Mouse (Mus musculus): Measurements from ENCODE around the gene Fam214b.

Gene Fam214b

DNA sequence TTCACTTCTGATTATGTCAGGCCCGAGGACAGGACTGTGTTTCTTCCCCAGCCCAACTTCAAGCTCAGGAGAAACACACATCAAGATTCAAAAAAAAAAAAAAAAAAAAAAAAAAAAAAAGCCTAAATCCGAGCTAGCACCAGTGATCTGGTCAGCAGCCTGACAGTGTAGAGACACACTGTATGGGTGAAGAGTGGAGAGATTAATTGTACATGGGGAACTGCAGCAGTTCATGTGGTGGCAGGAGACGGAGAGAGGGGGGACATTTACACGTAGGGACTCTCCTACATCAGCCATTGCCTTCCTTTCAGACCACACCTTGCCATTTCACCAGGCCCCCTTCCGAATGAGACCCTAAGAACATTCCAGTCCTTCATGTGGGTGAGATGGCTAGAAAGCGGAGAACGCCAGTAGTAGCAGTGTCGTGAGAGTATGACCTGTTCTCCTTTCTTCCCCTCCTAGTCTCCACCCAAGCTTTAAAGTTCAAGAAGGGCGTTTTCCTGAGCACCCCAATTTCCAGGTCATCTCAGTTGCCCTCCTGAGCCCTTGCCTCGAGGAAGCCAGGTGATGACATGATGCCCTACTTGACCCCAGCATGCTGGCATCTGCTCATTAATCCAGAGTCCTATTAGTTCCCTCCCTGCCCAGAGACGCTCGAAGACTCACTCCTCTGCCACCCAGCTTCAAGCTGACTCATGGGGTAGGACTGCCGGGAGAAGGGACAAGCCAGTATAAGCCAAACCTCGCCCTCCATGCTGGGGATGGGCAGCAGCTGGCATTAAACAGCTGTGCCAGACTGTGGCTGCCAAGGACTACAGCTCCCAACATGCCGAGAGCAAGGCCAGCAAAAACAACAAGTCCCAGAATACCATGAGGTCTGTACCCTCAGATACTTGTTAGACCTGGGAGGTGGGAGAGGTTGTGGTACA, 7.2 kb downstream of the Fam214b start:
- peak; percentile 54 for DNase-seq

- DNase-seq, result no peak
These were observed 8.0 kb downstream of the Fam214b start for GRCm38 (mm10) chr4:43037860-43038566.

DNA sequence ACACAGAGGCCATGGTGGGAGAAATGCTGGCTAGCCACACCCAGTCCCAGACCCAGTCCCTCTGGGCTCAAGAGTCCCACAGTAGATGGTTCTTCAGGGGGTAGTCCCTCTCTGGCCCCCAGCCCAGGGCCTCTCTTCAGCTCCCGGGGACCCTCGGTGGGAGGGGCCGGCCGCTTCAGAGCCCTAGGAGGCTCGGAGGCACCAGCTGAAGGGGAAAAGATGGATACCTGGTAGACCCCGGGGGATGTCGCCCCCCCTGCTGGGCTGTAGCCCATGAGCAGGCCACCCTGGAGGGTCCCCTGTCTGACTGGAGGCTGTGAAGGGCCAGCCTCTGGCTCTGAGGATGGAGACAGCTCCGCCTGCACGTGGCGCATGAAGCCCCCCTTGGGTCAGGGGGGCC, 9.7 kb downstream of the Fam214b start:
- no peak for DNase-seq

DNA sequence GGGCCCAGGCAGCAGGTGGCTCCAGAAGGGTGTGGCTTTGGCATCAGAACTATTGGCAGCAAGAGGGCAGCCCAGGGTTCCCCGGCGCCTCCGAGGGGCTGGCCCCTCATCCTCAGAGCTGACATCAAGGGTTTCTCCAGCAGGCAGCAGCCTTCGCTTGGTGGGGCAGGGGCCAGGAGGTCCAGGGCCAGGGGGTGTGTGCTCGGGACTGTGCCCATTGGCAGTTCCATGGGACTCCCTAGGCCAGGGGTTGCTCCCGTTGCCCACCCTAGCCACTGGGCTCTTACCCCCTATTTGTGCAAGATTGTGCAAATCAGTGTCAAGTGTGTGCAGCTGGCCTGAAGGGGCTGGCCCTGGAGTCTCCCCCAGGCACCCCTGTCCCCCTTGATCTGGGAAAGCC, 10.2 kb downstream of the Fam214b start:
- DNase-seq, result no peak

- no peak for DNase-seq
These were observed 12.5 kb downstream of the Fam214b start for GRCm38 (mm10) chr4:43033481-43033880.

- no peak for DNase-seq
These were observed 13.5 kb downstream of the Fam214b start for GRCm38 (mm10) chr4:43032501-43032900.

DNA sequence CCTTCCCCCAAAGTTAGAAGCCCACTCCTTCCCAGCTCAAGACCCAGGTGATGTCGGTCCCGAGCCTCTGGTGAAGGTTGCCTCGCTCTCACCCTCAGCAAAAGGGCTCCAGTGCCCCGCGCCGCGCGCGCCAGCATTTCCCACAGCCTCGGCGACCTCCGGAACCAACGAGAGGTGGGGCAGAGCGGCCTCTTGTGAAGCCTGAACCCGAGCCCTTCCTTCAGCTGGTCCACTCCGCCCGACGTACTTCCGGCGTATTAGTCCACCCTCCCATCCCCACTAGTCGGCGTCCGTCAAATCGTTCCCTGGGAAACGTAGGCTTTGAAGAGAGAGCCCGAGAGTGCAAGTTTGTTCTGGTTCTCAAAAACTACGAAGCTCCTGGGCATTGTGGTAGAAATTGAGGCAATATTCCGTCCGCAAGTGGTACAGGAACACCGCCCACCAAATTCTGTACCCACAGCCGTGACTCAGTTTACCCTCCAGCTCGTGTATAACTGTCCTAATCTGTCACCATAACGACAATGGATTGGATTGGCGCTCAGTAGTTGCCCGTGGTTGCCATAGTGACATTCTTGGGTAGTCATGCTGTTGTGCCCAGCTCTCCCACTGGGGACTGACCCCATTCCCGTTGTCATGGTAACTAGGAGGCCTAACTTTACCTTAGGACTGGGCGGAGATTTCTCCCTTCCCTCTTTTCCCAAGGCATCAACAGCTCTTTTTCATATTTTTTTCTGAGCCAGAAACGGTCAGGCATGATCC, 14.6 kb downstream of the Fam214b start, which contains the start of gene Stoml2:
TSS of gene Stoml2 (minus strand) at position 474 of the 759 bp plus-strand sequence.
- peak; percentile 90 for DNase-seq

DNA sequence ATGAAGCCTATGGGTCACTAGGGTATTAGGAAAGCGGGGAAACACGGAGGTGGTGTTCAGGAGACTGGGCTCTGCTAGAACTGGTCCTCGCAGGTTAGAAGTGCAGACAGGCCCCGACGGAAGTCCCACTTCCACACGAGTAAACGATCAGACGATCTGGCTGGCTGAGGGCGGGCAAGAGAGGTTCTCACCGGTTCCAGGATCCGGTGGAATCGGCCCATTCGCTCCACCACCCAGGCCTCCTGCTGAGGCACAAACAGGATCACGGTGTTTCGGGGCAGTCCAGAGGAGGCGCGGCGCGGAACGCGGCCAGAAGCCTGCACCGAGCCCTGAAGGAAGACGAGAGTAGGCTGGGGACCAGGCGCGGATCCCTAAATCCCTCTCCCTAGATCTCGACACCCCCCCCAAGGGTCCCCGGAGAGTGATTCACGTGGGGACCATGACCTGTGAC, 15.2 kb downstream of the Fam214b start:
- no peak for DNase-seq

- no peak for DNase-seq
These were observed 15.7 kb downstream of the Fam214b start for GRCm38 (mm10) chr4:43030352-43030751.

GRCm38 (mm10) chr4:43029749-43030148, 16.3 kb downstream of the Fam214b start:
- DNase-seq, result no peak

DNA sequence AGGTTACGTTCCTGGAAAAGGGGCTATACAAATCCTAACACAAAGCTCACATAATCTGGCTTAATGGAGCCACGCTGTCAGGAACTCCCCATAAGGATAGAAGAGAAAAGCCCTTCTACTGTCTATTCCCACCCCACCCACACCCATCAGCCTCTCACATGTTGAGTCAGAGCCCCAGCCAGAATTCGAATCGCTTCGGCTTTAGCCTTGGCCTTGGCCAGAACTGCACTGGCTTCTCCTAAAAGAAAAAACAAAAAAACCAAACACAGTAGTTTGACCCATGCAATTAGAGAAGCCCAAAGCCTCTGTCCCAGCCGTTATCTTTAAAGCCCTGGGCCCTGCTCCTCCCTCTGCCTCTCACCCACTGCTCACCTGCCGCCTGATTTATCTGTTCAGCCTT, 16.9 kb downstream of the Fam214b start:
- no peak for DNase-seq

- peak; percentile 94 for DNase-seq
These were observed 20.7 kb downstream of the Fam214b start, which contains the start of gene Pigo for GRCm38 (mm10) chr4:43025084-43025960. Gene Pigo, minus strand, starts transcription at chr4:43025819.

DNA sequence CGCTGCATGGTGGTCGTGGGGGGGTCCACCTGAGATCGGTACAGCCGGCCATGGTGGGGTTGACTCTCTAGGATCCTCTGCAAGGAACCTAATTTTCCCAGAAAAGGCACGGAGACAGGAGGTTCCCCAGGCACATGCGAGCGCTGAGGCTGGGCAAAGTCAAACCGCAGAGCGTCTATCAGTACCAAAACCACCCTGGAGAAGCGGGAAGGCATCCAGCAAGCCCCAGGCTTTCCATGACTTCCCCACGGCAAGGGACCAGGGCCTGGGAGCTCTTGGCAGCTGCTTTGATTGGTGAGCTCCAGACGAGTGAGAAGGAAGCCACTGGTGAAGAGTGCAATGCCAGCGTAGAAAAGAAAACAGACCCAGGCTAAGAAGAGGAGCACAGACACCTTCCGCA, 21.3 kb downstream of the Fam214b start:
- no peak for DNase-seq

DNA sequence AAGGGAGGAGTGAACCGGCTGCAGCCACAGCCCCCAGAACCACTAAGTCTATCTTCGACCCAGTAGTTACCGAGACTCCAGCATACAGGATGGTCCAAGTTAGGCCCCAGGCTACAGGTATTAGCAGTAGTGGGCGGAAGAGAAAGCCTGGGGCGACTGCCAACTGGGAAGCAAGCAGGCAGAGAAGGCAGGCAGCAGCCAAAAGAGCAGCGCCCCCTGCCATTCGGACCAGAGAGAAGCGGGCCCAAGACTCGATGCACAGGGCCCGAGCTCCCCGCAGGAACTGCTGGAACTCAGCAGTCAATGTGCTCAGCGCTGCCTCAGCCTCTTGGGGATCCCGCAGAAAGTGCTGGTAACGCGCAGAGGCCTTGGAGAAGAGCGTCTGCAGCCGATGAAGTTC, 24.7 kb downstream of the Fam214b start:
- no peak for DNase-seq

- no peak for DNase-seq
These were observed 25.1 kb downstream of the Fam214b start for GRCm38 (mm10) chr4:43020876-43021275.

- no peak for DNase-seq
These were observed 26.2 kb downstream of the Fam214b start for GRCm38 (mm10) chr4:43019641-43020465.

DNA sequence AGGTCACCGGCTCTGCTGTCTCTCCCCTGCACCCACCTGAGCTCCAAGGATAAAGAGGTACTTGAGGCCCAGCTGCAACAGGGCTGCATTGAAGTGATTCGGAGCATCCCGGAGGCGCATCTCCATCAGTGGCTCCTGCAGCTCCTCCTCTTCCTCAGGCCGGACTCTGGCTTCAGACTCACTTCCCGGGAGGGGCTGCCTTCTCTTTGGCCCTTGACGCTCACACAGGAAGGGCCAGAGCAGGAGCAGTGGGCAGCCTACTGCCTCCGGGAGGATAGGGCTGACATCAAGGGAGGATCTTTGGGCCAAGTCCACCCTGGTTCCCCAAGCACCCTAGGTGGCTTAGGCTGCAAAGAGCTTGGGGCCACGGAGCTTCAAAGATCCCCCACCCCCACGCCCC, 26.8 kb downstream of the Fam214b start:
- DNase-seq, result no peak

GRCm38 (mm10) chr4:43018156-43018555, 27.9 kb downstream of the Fam214b start:
- no peak for DNase-seq

- no peak for DNase-seq
These were observed 33.9 kb downstream of the Fam214b start for GRCm38 (mm10) chr4:43012091-43012490.

DNA sequence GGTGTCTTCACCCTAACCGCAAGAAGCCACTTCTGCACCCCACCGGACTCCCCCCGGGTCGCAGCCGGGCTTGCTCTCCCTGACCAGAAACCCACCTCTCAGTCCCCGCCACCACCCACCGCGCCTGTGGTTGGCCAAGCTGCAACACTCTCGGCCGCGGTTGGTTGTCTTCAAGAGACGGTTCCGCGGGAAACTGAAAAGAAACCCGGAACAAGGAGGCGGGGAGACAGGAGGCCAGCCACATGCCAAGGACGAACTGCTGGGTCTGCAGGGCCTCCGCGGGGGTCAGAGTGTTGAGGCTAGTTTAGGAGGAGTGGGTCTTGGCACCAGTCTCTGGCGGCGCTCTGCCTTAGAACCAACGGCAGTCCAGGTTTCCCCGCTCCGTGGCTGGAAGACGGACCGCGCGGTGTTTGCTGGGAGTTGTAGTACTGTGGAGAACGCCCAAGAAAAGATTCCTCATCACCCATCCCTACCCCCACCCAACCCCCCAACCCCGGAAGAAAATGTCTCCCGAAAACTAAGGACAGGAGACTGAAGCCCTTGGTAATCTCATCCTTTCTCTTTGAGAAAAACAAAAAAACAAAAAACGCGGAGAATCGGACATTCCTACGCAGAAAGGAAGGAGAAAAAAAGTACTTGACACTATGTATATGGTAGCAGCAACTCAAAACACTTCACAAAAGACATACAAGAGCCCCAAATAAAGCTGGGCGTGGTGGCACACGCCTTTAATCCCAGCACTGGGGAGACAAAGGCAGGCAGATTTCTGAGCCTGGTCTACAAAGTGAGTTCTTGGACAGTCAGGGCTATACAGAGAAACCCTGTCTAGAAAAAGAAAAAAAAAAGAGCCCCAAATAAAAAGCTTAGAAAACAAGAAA, 35.6 kb downstream of the Fam214b start, which contains the start of gene Fancg:
TSS of gene Fancg (minus strand) at position 346 of the 878 bp plus-strand sequence.
- peak; percentile 87 for DNase-seq
